Mouse (Mus musculus): Measurements from ENCODE around the gene Hist1h1a.

DNA sequence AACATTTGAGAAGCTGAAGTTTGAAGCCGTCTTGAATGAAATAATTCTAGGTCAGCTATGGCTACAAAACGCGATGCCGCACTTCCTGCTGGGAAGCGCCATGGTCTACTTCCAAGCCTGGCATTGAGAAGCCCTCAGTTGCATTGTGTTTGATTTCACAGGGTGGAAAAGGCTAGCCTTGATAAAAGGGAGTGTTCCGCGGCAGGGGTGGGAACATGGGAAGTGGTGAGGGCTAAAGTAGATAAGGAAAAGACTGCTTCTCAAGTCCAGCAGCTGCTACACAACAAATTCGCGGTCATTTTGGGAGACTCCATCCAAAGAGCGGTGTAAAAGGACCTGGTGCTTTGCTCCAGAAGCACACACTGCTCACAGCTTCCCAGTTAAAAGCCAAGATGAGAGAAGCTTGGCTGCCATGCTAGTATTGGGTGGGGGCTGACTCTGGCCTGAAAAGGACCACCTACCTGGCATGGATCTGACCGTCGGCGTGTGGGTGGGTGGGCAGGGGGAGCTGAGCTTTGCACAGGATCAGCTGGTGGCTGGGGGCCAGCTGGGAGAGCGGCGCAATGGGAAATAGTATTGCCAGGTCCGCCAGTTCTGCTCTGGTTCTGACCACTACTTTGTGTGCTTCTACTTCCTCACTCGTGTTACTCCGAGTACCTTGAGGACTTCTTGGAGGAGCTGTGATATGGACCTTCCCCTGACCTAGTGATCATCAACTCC is 34.8 kb upstream of the Hist1h1a start:
- TF ChIP-seq CTCF (IDR thresholded peaks at IDR 0.05; ENCODE audit: low read depth, low read length) (no peak), POLR2A (IDR thresholded peaks at IDR 0.05; ENCODE audit: borderline replicate concordance, low read depth, low read length) (no peak)

Data from bone marrow macrophage, adult 2 months (primary cell).